In genomic region chr8:120248451-120248850, GRCm38 (mm10) we compare ENCODE assay signal across 18 mouse cellular contexts. TPM values are rescaled to one million over a fixed set of nuclear protein-coding genes. Genes with fewer than 3 reads are reported as not detected.
DNase-seq lines count a peak whose midpoint lies in the region; ATAC-seq and TF ChIP-seq lines count a peak whose summit lies in the region.
"Had no signal": no experiment of that assay in that cellular context is flagged by ENCODE, and none has a peak within 500 bp of the region (broad histone marks: within the 10 kb centered on the region; RNA-seq: fewer than 3 reads in every experiment).

No protein-coding gene starts in this region.

- H3K27me3 ChIP-seq in liver, adult 2 months (ENCODE audit: control insufficient read depth, insufficient read depth, low read length): no peaks in the 10 kb centered on the region
- no peaks in the 10 kb centered on the region for H3K27me3 ChIP-seq in liver, embryonic 12.5 days (replicated peaks)
- no peaks in the 10 kb centered on the region for H3K27me3 ChIP-seq in stomach, postnatal 0 days (ENCODE audit: control insufficient read depth, insufficient read depth, low read length)
- H3K27me3 ChIP-seq: forebrain, embryonic 13.5 days; heart, embryonic 13.5 days had no signal

- H3K9me3 ChIP-seq in liver, embryonic 12.5 days (replicated peaks): no peaks in the 10 kb centered on the region
- H3K9me3 ChIP-seq in stomach, postnatal 0 days (ENCODE audit: control insufficient read depth, low read length): no peaks in the 10 kb centered on the region
- H3K9me3 ChIP-seq: forebrain, embryonic 13.5 days; G1E had no signal

- H3K36me3 ChIP-seq in liver, adult 2 months (ENCODE audit: control insufficient read depth, insufficient read depth, low read length): no peaks in the 10 kb centered on the region
- no peaks in the 10 kb centered on the region for H3K36me3 ChIP-seq in liver, embryonic 12.5 days
- H3K36me3 ChIP-seq in stomach, postnatal 0 days (ENCODE audit: control insufficient read depth, insufficient read depth, low read length): no peaks in the 10 kb centered on the region
- H3K36me3 ChIP-seq: G1E had no signal

- no peak for TF ChIP-seq CTCF in gastrocnemius, adult 2 months (IDR thresholded peaks at IDR 0.05)
- TF ChIP-seq CTCF in liver, adult 2 months (IDR thresholded peaks at IDR 0.05; ENCODE audit: low read depth, low read length): no peak
- TF ChIP-seq CTCF in stomach, postnatal 0 days (IDR thresholded peaks at IDR 0.05; ENCODE audit: low read depth): no peak

- H3K9ac ChIP-seq in liver, adult 2 months (ENCODE audit: low read depth, low read length): no peak overlapping the region
- no peak overlapping the region for H3K9ac ChIP-seq in liver, embryonic 12.5 days
- H3K9ac ChIP-seq in stomach, postnatal 0 days (ENCODE audit: low read length): no peak overlapping the region
- H3K9ac ChIP-seq: forebrain, embryonic 13.5 days; forebrain, postnatal 0 days; heart, embryonic 13.5 days; hindbrain, embryonic 14.5 days had no signal

- ATAC-seq in liver, embryonic 12.5 days: no peak
- no peak for ATAC-seq in stomach, postnatal 0 days (ENCODE audit: low FRiP score, low TSS enrichment)
- ATAC-seq: CD4-positive, CD25-positive, alpha-beta regulatory T cell, adult 4 months; forebrain, embryonic 13.5 days had no signal

- H3K27ac ChIP-seq in gastrocnemius, adult 2 months: peak overlapping the region; percentile 94
- H3K27ac ChIP-seq in liver, adult 2 months (replicated peaks; ENCODE audit: insufficient read depth, low read depth, low read length): no peak overlapping the region
- H3K27ac ChIP-seq in liver, embryonic 12.5 days: no peak overlapping the region
- 0 out of 2 replicates have a peak overlapping the region, but pooled peaks have one; percentile 18 for H3K27ac ChIP-seq in stomach, postnatal 0 days (replicated peaks)
- H3K27ac ChIP-seq: embryonic facial prominence, embryonic 10.5 days; forebrain, embryonic 13.5 days; heart, embryonic 13.5 days; hindbrain, embryonic 10.5 days; hindbrain, embryonic 14.5 days had no signal

- H3K4me2 ChIP-seq in liver, embryonic 12.5 days: no peak overlapping the region
- H3K4me2 ChIP-seq in stomach, postnatal 0 days (replicated peaks; ENCODE audit: low read depth): no peak overlapping the region
- H3K4me2 ChIP-seq: forebrain, embryonic 13.5 days; heart, embryonic 13.5 days; hindbrain, embryonic 14.5 days had no signal

- no peak for TF ChIP-seq POLR2A in liver, adult 2 months (IDR thresholded peaks at IDR 0.05; ENCODE audit: extremely low read depth, insufficient read depth, low read length)

- H3K4me1 ChIP-seq in liver, adult 2 months (ENCODE audit: control insufficient read depth, insufficient read depth, low read length): peaks cover 7% of the 10 kb centered on the region
- no peaks in the 10 kb centered on the region for H3K4me1 ChIP-seq in liver, embryonic 12.5 days
- H3K4me1 ChIP-seq in stomach, postnatal 0 days (replicated peaks; ENCODE audit: control insufficient read depth, insufficient read depth): peaks cover 6% of the 10 kb centered on the region; the same call in 1 of the 2 replicates

- intact Hi-C loops in gastrocnemius, adult 2 months (cut with DNase I): no loop called here
- intact Hi-C loops in heart, postnatal 10 days (cut with DNase I): no loop called here

- TF ChIP-seq EP300 in stomach, postnatal 0 days (optimal IDR thresholded peaks at IDR 0.05): no peak

- no peak for DNase-seq in gastrocnemius, adult 2 months
- no peak for DNase-seq in gastrocnemius, adult 8-10 months (ENCODE audit: low spot score in 2 of 2)
- DNase-seq in liver, adult 2 months (ENCODE audit: extremely low read depth, low read depth, low spot score): peak; percentile 61
- DNase-seq in adipocyte (ENCODE audit: low spot score): peak; percentile 50
- DNase-seq in stomach, postnatal 0 days (ENCODE audit: low spot score): no peak
- DNase-seq in heart, postnatal 10 days: no peak
- DNase-seq: adrenal gland, postnatal 14 days; B cell, adult 2 months; cerebellum, adult 2 months; forebrain, postnatal 0 days had no signal

- WGBS in liver, adult 2 months: 55% methylated on average over 4 of the region's 4 CpGs
- WGBS in liver, embryonic 12.5 days (ENCODE audit: insufficient replicate concordance): 79% methylated on average over 4 of the region's 4 CpGs
- WGBS in stomach, postnatal 0 days: 81% methylated on average over 4 of the region's 4 CpGs

- peak overlapping the region; percentile 67; the same call in 1 of the 2 replicates for H3K4me3 ChIP-seq in gastrocnemius, adult 2 months
- H3K4me3 ChIP-seq in liver, adult 2 months (ENCODE audit: insufficient read depth, low read depth, low read length): no peak overlapping the region
- no peak overlapping the region for H3K4me3 ChIP-seq in liver, embryonic 12.5 days
- no peak overlapping the region for H3K4me3 ChIP-seq in stomach, postnatal 0 days (ENCODE audit: low read depth, low read length)
- H3K4me3 ChIP-seq: embryonic facial prominence, embryonic 10.5 days; forebrain, embryonic 13.5 days; heart, embryonic 13.5 days; hindbrain, embryonic 10.5 days had no signal

- no peaks in the 10 kb centered on the region; the same call in 1 of the 2 replicates for H3K79me2 ChIP-seq in liver, adult 2 months (ENCODE audit: control insufficient read depth, insufficient read depth, low read length)

RNA-seq across cellular contexts. Expression of gene Gse1, which starts 20.2 kb away (rescaled TPM):
- total RNA-seq in gastrocnemius, adult 2 months (2021): 10 to 100 TPM; 26.5 to 37.3 TPM
- 10 to 100 TPM; 32.6 to 36.2 (median 34.6) TPM for total RNA-seq in gastrocnemius, adult 8-10 months (2022)
- 2.6 and 3.6 TPM in 2 replicates for total RNA-seq in liver, adult 2 months (2014; rRNA removed)
- polyA plus RNA-seq in liver, adult 2 months (2012; rRNA removed): 8.5 and 10.0 TPM in 2 replicates
- 14.5 and 15.9 TPM in 2 replicates for polyA plus RNA-seq in liver, embryonic 12.5 days (2016; fragmentation: Nextera tagmentation; extraction: Ambion mirVana)
- 6.4 and 7.0 TPM in 2 replicates for polyA plus RNA-seq in stomach, postnatal 0 days (2015; fragmentation: Nextera tagmentation; extraction: Ambion mirVana)
- total RNA-seq in heart, postnatal 10 days (2021): 10 to 100 TPM; 32.6 to 34.6 TPM

Comparison
In these comparisons a context has a peak if more than half of its experiments do, and no peak if none do; other contexts are left out.
1. DNase-seq: peak in liver, adult 2 months (single experiment) and adipocyte (single experiment); none in gastrocnemius, adult 2 months (single experiment), gastrocnemius, adult 8-10 months (0 of 2), stomach, postnatal 0 days (single experiment) and heart, postnatal 10 days (0 of 2).
2. H3K27ac ChIP-seq: peak in gastrocnemius, adult 2 months (single experiment) and stomach, postnatal 0 days (single experiment); none in liver, adult 2 months (single experiment) and liver, embryonic 12.5 days (single experiment).